Mouse (Mus musculus): ENCODE results near the gene Vpreb2. TPM values are rescaled to one million over a fixed set of nuclear protein-coding genes. Genes with fewer than 3 reads are reported as not detected.
"Not testable (repeated sequence)": the region's sequence is repeated elsewhere in the genome, so short reads cannot be mapped to it uniquely, and the experiment has no call there.

The Vpreb2 gene
- polyA plus RNA-seq, 1 experiment from 2014 or later = not detected

DNA sequence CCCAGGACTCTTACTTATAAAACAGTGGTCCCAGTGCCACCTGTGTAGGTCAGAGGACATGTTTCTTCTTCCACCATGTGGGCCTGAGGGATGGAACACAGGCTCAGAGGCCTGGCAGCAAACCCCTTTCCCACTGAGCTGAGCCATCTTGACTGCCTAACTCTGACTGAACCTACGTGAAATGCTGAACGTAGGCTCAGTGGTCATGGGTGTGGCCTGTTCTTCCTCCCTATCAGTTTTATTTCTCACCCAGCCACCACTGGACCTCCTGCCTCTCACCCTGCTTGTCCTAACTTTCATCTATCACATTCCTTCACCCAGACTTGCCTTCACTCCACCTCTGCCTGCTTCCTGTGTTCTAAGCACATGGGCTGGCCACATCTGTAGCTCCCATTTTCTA is 3.0 kb downstream of the Vpreb2 start:
- H3K4me1 ChIP-seq (ENCODE audit: control insufficient read depth, insufficient read depth, low read length) = no peaks in the 10 kb centered on the region
- 90% methylated on average over 2 of the region's 2 CpGs for WGBS
- no peaks in the 10 kb centered on the region for H3K36me3 ChIP-seq (ENCODE audit: control insufficient read depth, insufficient read depth, low read length)
- H3K4me2 ChIP-seq (ENCODE audit: low read depth) = no peak overlapping the region
- H3K9me3 ChIP-seq (ENCODE audit: control insufficient read depth, low read length) = no peaks in the 10 kb centered on the region
- no peaks in the 10 kb centered on the region for H3K27me3 ChIP-seq (ENCODE audit: control insufficient read depth, insufficient read depth, low read length)
- DNase-seq (ENCODE audit: low spot score) (no peak), ATAC-seq (ENCODE audit: insufficient read depth, low FRiP score, low TSS enrichment) (no peak)
- no peak overlapping the region for H3K4me3 ChIP-seq (ENCODE audit: low read depth, low read length)
- H3K9ac ChIP-seq (ENCODE audit: low read length) = no peak overlapping the region
- H3K27ac ChIP-seq (ENCODE audit: low read depth, low read length) = no peak overlapping the region

GRCm38 (mm10) chr16:17984231-17984630 is 4.0 kb downstream of the Vpreb2 start:
- Histone ChIP-seq H3K36me3 (ENCODE audit: control insufficient read depth, insufficient read depth, low read length) (no peaks in the 10 kb centered on the region), H3K9me3 (ENCODE audit: control insufficient read depth, low read length) (no peaks in the 10 kb centered on the region), H3K27me3 (ENCODE audit: control insufficient read depth, insufficient read depth, low read length) (no peaks in the 10 kb centered on the region), H3K4me2 (ENCODE audit: low read depth) (no peak overlapping the region), H3K27ac (ENCODE audit: low read depth, low read length) (no peak overlapping the region), H3K4me1 (ENCODE audit: control insufficient read depth, insufficient read depth, low read length) (no peaks in the 10 kb centered on the region), H3K4me3 (ENCODE audit: low read depth, low read length) (no peak overlapping the region), H3K9ac (ENCODE audit: low read length) (no peak overlapping the region)
- 80% methylated on average over 5 of the region's 5 CpGs for WGBS
- no peak for ATAC-seq (ENCODE audit: insufficient read depth, low FRiP score, low TSS enrichment)
- DNase-seq (ENCODE audit: low spot score) = no peak

DNA sequence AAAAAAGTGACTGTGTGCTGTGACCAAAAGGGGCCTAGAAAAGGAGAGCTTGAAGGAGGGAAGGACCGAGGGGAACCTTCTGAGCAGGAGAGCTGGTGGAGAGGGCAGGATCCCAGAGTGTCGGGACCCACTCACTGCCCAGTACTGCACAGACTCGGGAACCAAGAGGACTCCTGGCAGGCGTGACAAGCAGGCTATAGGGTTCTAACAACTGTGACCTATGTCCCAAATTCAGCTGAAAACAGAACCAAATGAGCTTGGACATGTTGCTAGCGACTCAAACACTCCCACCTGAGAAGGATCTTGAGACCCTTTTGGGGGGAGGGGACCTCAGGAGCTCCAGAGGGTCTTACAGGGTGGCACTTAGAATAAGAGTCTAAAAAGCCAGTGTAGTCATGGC is 4.8 kb downstream of the Vpreb2 start:
- H3K4me2 ChIP-seq (ENCODE audit: low read depth) = no peak overlapping the region
- no peak overlapping the region for H3K9ac ChIP-seq (ENCODE audit: low read length)
- 67% methylated on average over 5 of the region's 5 CpGs for WGBS
- H3K27ac ChIP-seq (ENCODE audit: low read depth, low read length) = no peak overlapping the region
- no peak for ATAC-seq (ENCODE audit: insufficient read depth, low FRiP score, low TSS enrichment)
- no peak for DNase-seq (ENCODE audit: low spot score)
- H3K36me3 ChIP-seq (ENCODE audit: control insufficient read depth, insufficient read depth, low read length) = no peaks in the 10 kb centered on the region
- no peak overlapping the region for H3K4me3 ChIP-seq (ENCODE audit: low read depth, low read length)
- no peaks in the 10 kb centered on the region for H3K4me1 ChIP-seq (ENCODE audit: control insufficient read depth, insufficient read depth, low read length)
- no peaks in the 10 kb centered on the region for H3K27me3 ChIP-seq (ENCODE audit: control insufficient read depth, insufficient read depth, low read length)
- no peaks in the 10 kb centered on the region for H3K9me3 ChIP-seq (ENCODE audit: control insufficient read depth, low read length)

GRCm38 (mm10) chr16:17986456-17987132 is 6.4 kb downstream of the Vpreb2 start:
- DNase-seq (ENCODE audit: low spot score) (peak; percentile 43), ATAC-seq (ENCODE audit: insufficient read depth, low FRiP score, low TSS enrichment) (no peak)
- WGBS = 62% methylated on average over 10 of the region's 10 CpGs
- Histone ChIP-seq H3K9ac (ENCODE audit: low read length) (no peak overlapping the region), H3K27ac (ENCODE audit: low read depth, low read length) (no peak overlapping the region), H3K4me2 (ENCODE audit: low read depth) (no peak overlapping the region), H3K4me3 (ENCODE audit: low read depth, low read length) (no peak overlapping the region), H3K27me3 (ENCODE audit: control insufficient read depth, insufficient read depth, low read length) (no peaks in the 10 kb centered on the region), H3K36me3 (ENCODE audit: control insufficient read depth, insufficient read depth, low read length) (no peaks in the 10 kb centered on the region), H3K4me1 (ENCODE audit: control insufficient read depth, insufficient read depth, low read length) (no peaks in the 10 kb centered on the region), H3K9me3 (ENCODE audit: control insufficient read depth, low read length) (no peaks in the 10 kb centered on the region)

DNA sequence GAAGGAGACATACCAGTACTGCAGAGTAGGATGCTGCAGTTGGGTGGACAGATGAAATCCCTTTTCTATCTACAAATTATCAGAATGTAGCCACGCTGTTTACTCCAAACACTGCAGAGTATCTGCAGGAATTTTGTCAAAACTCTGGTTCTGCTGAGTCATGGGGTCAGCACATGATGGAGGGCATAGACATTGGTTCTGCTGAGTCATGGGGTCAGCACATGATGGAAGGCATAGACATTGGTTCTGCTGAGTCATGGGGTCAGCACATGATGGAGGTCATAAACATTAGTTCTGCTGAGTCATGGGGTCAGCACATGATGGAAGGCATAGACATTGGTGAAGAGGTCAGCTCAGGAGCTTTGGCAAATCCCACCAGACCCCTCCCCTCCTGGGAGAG is 7.5 kb downstream of the Vpreb2 start:
- ATAC-seq (ENCODE audit: insufficient read depth, low FRiP score, low TSS enrichment) = no peak
- Histone ChIP-seq H3K9ac (ENCODE audit: low read length) (no peak overlapping the region), H3K4me1 (ENCODE audit: control insufficient read depth, insufficient read depth, low read length) (no peaks in the 10 kb centered on the region), H3K27ac (ENCODE audit: low read depth, low read length) (no peak overlapping the region), H3K9me3 (ENCODE audit: control insufficient read depth, low read length) (no peaks in the 10 kb centered on the region), H3K27me3 (ENCODE audit: control insufficient read depth, insufficient read depth, low read length) (no peaks in the 10 kb centered on the region), H3K4me2 (ENCODE audit: low read depth) (no peak overlapping the region), H3K36me3 (ENCODE audit: control insufficient read depth, insufficient read depth, low read length) (no peaks in the 10 kb centered on the region), H3K4me3 (ENCODE audit: low read depth, low read length) (no peak overlapping the region)
- 79% methylated on average over 1 of the region's 1 CpGs for WGBS
- DNase-seq (ENCODE audit: low spot score) = no peak

- H3K27ac ChIP-seq (ENCODE audit: low read depth, low read length); H3K9ac ChIP-seq (ENCODE audit: low read length); H3K4me1 ChIP-seq (ENCODE audit: control insufficient read depth, insufficient read depth, low read length); H3K4me3 ChIP-seq (ENCODE audit: low read depth, low read length); H3K4me2 ChIP-seq (ENCODE audit: low read depth); H3K36me3 ChIP-seq (ENCODE audit: control insufficient read depth, insufficient read depth, low read length); H3K9me3 ChIP-seq (ENCODE audit: control insufficient read depth, low read length); ATAC-seq (ENCODE audit: insufficient read depth, low FRiP score, low TSS enrichment); DNase-seq (ENCODE audit: low spot score); H3K27me3 ChIP-seq (ENCODE audit: control insufficient read depth, insufficient read depth, low read length): not testable (repeated sequence)
- 95% methylated on average over 16 of the region's 16 CpGs for WGBS
Measured at GRCm38 (mm10) chr16:17992321-17992720, 12.1 kb downstream of the Vpreb2 start.

- Histone ChIP-seq H3K9ac (ENCODE audit: low read length) (no peak overlapping the region), H3K4me1 (ENCODE audit: control insufficient read depth, insufficient read depth, low read length) (no peaks in the 10 kb centered on the region), H3K27ac (ENCODE audit: low read depth, low read length) (no peak overlapping the region), H3K9me3 (ENCODE audit: control insufficient read depth, low read length) (no peaks in the 10 kb centered on the region), H3K27me3 (ENCODE audit: control insufficient read depth, insufficient read depth, low read length) (no peaks in the 10 kb centered on the region), H3K36me3 (ENCODE audit: control insufficient read depth, insufficient read depth, low read length) (no peaks in the 10 kb centered on the region), H3K4me2 (ENCODE audit: low read depth) (no peak overlapping the region), H3K4me3 (ENCODE audit: low read depth, low read length) (no peak overlapping the region)
- 92% methylated on average over 5 of the region's 5 CpGs for WGBS
- DNase-seq (ENCODE audit: low spot score) = no peak
- ATAC-seq (ENCODE audit: insufficient read depth, low FRiP score, low TSS enrichment) = no peak
Measured at GRCm38 (mm10) chr16:17999668-18000067, 19.4 kb downstream of the Vpreb2 start.

DNA sequence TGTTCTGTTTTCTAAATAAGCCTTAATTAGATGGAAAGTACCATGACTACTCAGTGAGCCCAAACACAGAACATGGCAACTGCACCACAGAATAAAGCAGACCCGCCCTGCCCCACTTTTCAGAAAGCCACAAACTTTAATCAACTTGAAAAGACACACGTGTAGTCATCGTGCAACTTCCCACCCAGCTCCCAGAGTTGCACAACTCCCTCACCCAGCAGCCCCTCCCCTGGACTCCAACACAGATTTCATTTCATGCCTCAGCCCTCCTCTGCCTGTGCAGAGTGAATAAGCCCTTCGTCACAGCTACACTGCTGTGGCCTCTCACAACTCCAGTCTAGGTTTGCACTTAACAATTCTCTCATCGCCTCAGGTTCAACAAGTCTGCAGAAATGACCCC is 24.4 kb downstream of the Vpreb2 start:
- Histone ChIP-seq H3K4me3 (ENCODE audit: low read depth, low read length) (no peak overlapping the region), H3K27ac (ENCODE audit: low read depth, low read length) (no peak overlapping the region), H3K9ac (ENCODE audit: low read length) (no peak overlapping the region), H3K9me3 (ENCODE audit: control insufficient read depth, low read length) (no peaks in the 10 kb centered on the region), H3K4me2 (ENCODE audit: low read depth) (no peak overlapping the region), H3K27me3 (ENCODE audit: control insufficient read depth, insufficient read depth, low read length) (no peaks in the 10 kb centered on the region), H3K36me3 (ENCODE audit: control insufficient read depth, insufficient read depth, low read length) (no peaks in the 10 kb centered on the region), H3K4me1 (ENCODE audit: control insufficient read depth, insufficient read depth, low read length) (no peaks in the 10 kb centered on the region)
- DNase-seq (ENCODE audit: low spot score) (no peak), ATAC-seq (ENCODE audit: insufficient read depth, low FRiP score, low TSS enrichment) (no peak)
- WGBS = 76% methylated on average over 5 of the region's 5 CpGs

GRCm38 (mm10) chr16:18007083-18007482 is 26.9 kb downstream of the Vpreb2 start:
- DNase-seq (ENCODE audit: low spot score) = no peak
- no peak for ATAC-seq (ENCODE audit: insufficient read depth, low FRiP score, low TSS enrichment)
- Histone ChIP-seq H3K9ac (ENCODE audit: low read length) (no peak overlapping the region), H3K4me1 (ENCODE audit: control insufficient read depth, insufficient read depth, low read length) (no peaks in the 10 kb centered on the region), H3K27me3 (ENCODE audit: control insufficient read depth, insufficient read depth, low read length) (no peaks in the 10 kb centered on the region), H3K36me3 (ENCODE audit: control insufficient read depth, insufficient read depth, low read length) (no peaks in the 10 kb centered on the region), H3K4me2 (ENCODE audit: low read depth) (no peak overlapping the region), H3K9me3 (ENCODE audit: control insufficient read depth, low read length) (no peaks in the 10 kb centered on the region), H3K4me3 (ENCODE audit: low read depth, low read length) (no peak overlapping the region), H3K27ac (ENCODE audit: low read depth, low read length) (no peak overlapping the region)
- 43% methylated on average over 4 of the region's 4 CpGs for WGBS

Measured in neural tube, embryonic 11.5 days (tissue).